In the genomic region with DNA sequence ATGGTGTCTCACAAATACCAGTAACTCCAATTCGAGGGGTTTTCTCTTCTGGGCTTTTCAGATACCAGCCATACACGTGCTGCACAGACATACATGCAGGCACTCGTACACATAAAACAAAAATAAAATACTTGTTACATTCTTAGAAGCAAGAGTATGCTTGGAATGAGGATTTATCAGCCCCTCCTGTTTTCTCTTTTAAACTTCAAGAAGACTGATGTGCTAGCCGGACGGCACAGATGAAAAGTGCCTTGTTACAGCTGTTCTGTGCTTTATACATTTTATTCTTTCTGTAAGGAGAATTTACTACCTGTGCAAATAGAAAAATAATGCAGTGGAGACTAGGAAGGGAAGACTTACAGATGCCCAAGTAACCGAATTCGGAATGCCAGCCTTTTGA, we compare ENCODE assay signal across 21 mouse cellular contexts. TPM values are rescaled to one million over a fixed set of nuclear protein-coding genes. Genes with fewer than 3 reads are reported as not detected.
DNase-seq lines count a peak whose midpoint lies in the region; ATAC-seq and TF ChIP-seq lines count a peak whose summit lies in the region.
"Had no signal": no experiment of that assay in that cellular context is flagged by ENCODE, and none has a peak within 500 bp of the region (broad histone marks: within the 10 kb centered on the region; RNA-seq: fewer than 3 reads in every experiment).

No protein-coding gene starts in this region.

- peak overlapping the region; percentile 32; the same call in 1 of the 2 replicates for H3K4me2 ChIP-seq in heart, embryonic 14.5 days (ENCODE audit: low read length)
- H3K4me2 ChIP-seq: embryonic facial prominence, embryonic 15.5 days; hindbrain, embryonic 13.5 days; limb, embryonic 15.5 days; midbrain, embryonic 12.5 days had no signal

- peaks cover 10 to 36% of the 10 kb centered on the region in 2 experiments for H3K4me1 ChIP-seq in heart, embryonic 14.5 days (ENCODE audit: control insufficient read depth in 2 of 2, insufficient read depth in 2 of 2, low read length in 2 of 2)
- peaks cover 6% of the 10 kb centered on the region; the same call in 1 of the 2 replicates for H3K4me1 ChIP-seq in embryonic fibroblast, embryonic 13.5 days (ENCODE audit: control insufficient read depth, insufficient read depth, low read length)

- no peaks in the 10 kb centered on the region for H3K27me3 ChIP-seq in heart, embryonic 14.5 days (ENCODE audit: control insufficient read depth, insufficient read depth, low read length)
- H3K27me3 ChIP-seq: embryonic facial prominence, embryonic 15.5 days; hindbrain, embryonic 13.5 days; limb, embryonic 15.5 days; midbrain, embryonic 12.5 days had no signal

- no peak for TF ChIP-seq CTCF in layer of hippocampus, adult 2 months (conservative IDR thresholded peaks at IDR 0.05)
- no peak for TF ChIP-seq CTCF in embryonic fibroblast, embryonic 13.5 days (IDR thresholded peaks at IDR 0.05; ENCODE audit: borderline replicate concordance, insufficient read depth, low read length)

- peak; percentile 9 for DNase-seq in embryo, embryonic 10.5 days (ENCODE audit: low spot score)
- no peak for DNase-seq in embryo, embryonic 11 days
- DNase-seq in heart, adult 11 months = no peak
- no peak for DNase-seq in layer of hippocampus, adult 2 months (ENCODE audit: low spot score in 2 of 2)
- no peak for DNase-seq in layer of hippocampus, adult 8-10 months (ENCODE audit: low spot score in 2 of 2)
- DNase-seq in cerebellum, postnatal 36 days = no peak
- DNase-seq: adrenal gland, adult 8-10 months; cerebellum, adult 11-12 months; gastrocnemius, postnatal 25 days; heart, postnatal 14 days; kidney, adult 18-20 months; kidney, postnatal 25 days had no signal

- no peaks in the 10 kb centered on the region for H3K9me3 ChIP-seq in heart, embryonic 14.5 days (ENCODE audit: control insufficient read depth, low read length)
- H3K9me3 ChIP-seq: embryonic facial prominence, embryonic 15.5 days; hindbrain, embryonic 13.5 days; limb, embryonic 15.5 days; midbrain, embryonic 12.5 days had no signal

- H3K9ac ChIP-seq in heart, embryonic 14.5 days (ENCODE audit: low read length) = no peak overlapping the region
- H3K9ac ChIP-seq: embryonic facial prominence, embryonic 15.5 days; hindbrain, embryonic 13.5 days; limb, embryonic 15.5 days; liver, embryonic 14.5 days; midbrain, embryonic 12.5 days had no signal

- H3K4me3 ChIP-seq in heart, embryonic 14.5 days (ENCODE audit: control insufficient read depth in 1 of 2, insufficient read depth in 1 of 2, low read depth in 1 of 2, low read length in 2 of 2) = no peak overlapping the region
- H3K4me3 ChIP-seq in layer of hippocampus, adult 2 months = no peak overlapping the region
- no peak overlapping the region for H3K4me3 ChIP-seq in embryonic fibroblast, embryonic 13.5 days (ENCODE audit: insufficient read depth, low read length)
- H3K4me3 ChIP-seq: embryonic facial prominence, embryonic 15.5 days; hindbrain, embryonic 13.5 days; limb, embryonic 15.5 days; midbrain, embryonic 12.5 days had no signal

- TF ChIP-seq POLR2A in embryonic fibroblast, embryonic 13.5 days (IDR thresholded peaks at IDR 0.05; ENCODE audit: low read depth, low read length) = no peak

- peak overlapping the region in 1 of 2 experiments; percentile 25; a peak in 1 of 4 replicates for H3K27ac ChIP-seq in heart, embryonic 14.5 days (replicated peaks in 1 of 2; ENCODE audit: control insufficient read depth in 1 of 2, insufficient read depth in 1 of 2, low read depth in 2 of 2, low read length in 2 of 2)
- H3K27ac ChIP-seq in layer of hippocampus, adult 2 months = peak overlapping the region; percentile 70
- H3K27ac ChIP-seq in embryonic fibroblast, embryonic 13.5 days (ENCODE audit: insufficient read depth, low read length) = peak overlapping the region; percentile 8; the same call in 1 of the 2 replicates
- H3K27ac ChIP-seq: embryonic facial prominence, embryonic 15.5 days; hindbrain, embryonic 13.5 days; limb, embryonic 15.5 days; liver, embryonic 14.5 days; midbrain, embryonic 12.5 days had no signal

- no peak for ATAC-seq in heart, embryonic 14.5 days (ENCODE audit: insufficient number of reproducible peaks, insufficient read depth, low FRiP score, low read depth)
- ATAC-seq: activated CD4-positive, CD25-positive, alpha-beta regulatory T cell, adult 4 months; forebrain, embryonic 16.5 days had no signal

- 29% methylated on average over 7 of the region's 7 CpGs for WGBS in heart, embryonic 14.5 days

- no peaks in the 10 kb centered on the region; the same call in 1 of the 2 replicates for H3K36me3 ChIP-seq in heart, embryonic 14.5 days (ENCODE audit: control insufficient read depth, insufficient read depth, low read length)
- H3K36me3 ChIP-seq: midbrain, embryonic 12.5 days had no signal

RNA-seq across cellular contexts. Expression of gene Atp2b1, which starts 15.2 kb away (rescaled TPM):
- polyA plus RNA-seq in heart, embryonic 14.5 days (2014; fragmentation: Nextera tagmentation; extraction: Ambion mirVana) = 86.3 and 86.4 TPM in 2 replicates
- 1,000 to 10,000 TPM; 1,026 to 1,053 TPM for total RNA-seq in layer of hippocampus, adult 2 months (2021)
- total RNA-seq in layer of hippocampus, adult 8-10 months (2022) = 100 to 1,000 TPM; 803 to 978 (median 924) TPM
- polyA plus RNA-seq in embryonic fibroblast, embryonic 13.5 days (2011; ENCODE audit: insufficient read length, low read depth, missing spikeins) = 93.0 and 99.5 TPM in 2 replicates
